Mouse (Mus musculus) stomach, embryonic 14.5 days (tissue): Measurements from ENCODE around the gene Slc44a2. TPM values are rescaled to one million over a fixed set of nuclear protein-coding genes. Genes with fewer than 3 reads are reported as not detected.
"Not testable (repeated sequence)": the region's sequence is repeated elsewhere in the genome, so short reads cannot be mapped to it uniquely, and the experiment has no call there.

Experiments used
- ATAC-seq: fragments of 200-750 bp; cut with Nextera tagmentation; 2 replicates; pipeline ENCODE4 v1.8.0; 2017; ENCODE audit warnings: low read depth, moderate TSS enrichment; ENCODE audit not compliant: insufficient number of reproducible peaks, insufficient read depth, low FRiP score
- H3K27ac ChIP-seq: fragments of 300-500 bp; sonication (generic); 2 replicates; pipeline ENCODE4 v1.5.1; 2014; ENCODE audit warnings: mild to moderate bottlenecking, low read length, moderate library complexity, mixed read lengths
- H3K27me3 ChIP-seq: fragments of 300-500 bp; sonication (generic); 2 replicates; pipeline ENCODE4 v1.6.1; 2014; ENCODE audit warnings: low read length, control low read depth, mixed read lengths; ENCODE audit not compliant: control insufficient read depth, insufficient read depth
- H3K36me3 ChIP-seq: fragments of 300-500 bp; sonication (generic); 2 replicates; pipeline ENCODE4 v1.6.1; 2014; ENCODE audit warnings: mild to moderate bottlenecking, control low read depth, low read length, moderate library complexity, mixed read lengths; ENCODE audit not compliant: control insufficient read depth, insufficient read depth
- H3K4me1 ChIP-seq: fragments of 300-500 bp; sonication (generic); 2 replicates; pipeline ENCODE4 v1.6.1; 2014; ENCODE audit warnings: low read length, control low read depth, mixed read lengths; ENCODE audit not compliant: control insufficient read depth, insufficient read depth
- H3K4me2 ChIP-seq: fragments of 300-500 bp; sonication (generic); replicated peaks from 2 replicates; pipeline ENCODE4 v1.6.1; 2014; ENCODE audit warnings: low read depth, low read length, control low read depth
- H3K4me3 ChIP-seq: fragments of 300-500 bp; sonication (generic); 2 replicates; pipeline ENCODE4 v1.5.1; 2014; ENCODE audit warnings: low read depth, low read length, control low read depth
- H3K9ac ChIP-seq: fragments of 300-500 bp; sonication (generic); replicated peaks from 2 replicates; pipeline ENCODE4 v1.6.1; 2014; ENCODE audit warnings: low read depth, mild to moderate bottlenecking, control low read depth, low read length, moderate library complexity, mixed read lengths
- H3K9me3 ChIP-seq: fragments of 300-500 bp; sonication (generic); 2 replicates; pipeline ENCODE4 v1.6.1; 2016; ENCODE audit warnings: low read depth, low read length, control low read depth; ENCODE audit not compliant: control insufficient read depth
- WGBS: fragments of 180-500 bp; shearing (Covaris S2); extraction: QIAGEN DNeasy Blood & Tissue Kit; methylation state at CpG from one replicate; pipeline ENCODE4 v1.1.7; 2014; 5-methylcytosine and 5-hydroxymethylcytosine counted together
- polyA plus RNA-seq: library from polyadenylated mRNA; unstranded; fragments of >200 nt; fragmentation: Nextera tagmentation; extraction: Ambion mirVana; gene quantifications from 2 replicates; pipeline ENCODE4 v1.2.1, GENCODE M21; 2014

Gene Slc44a2
- polyA plus RNA-seq, 1 experiment from 2014 or later = 122 TPM

GRCm38 (mm10) chr9:21322211-21322916, 1.9 kb downstream of the Slc44a2 start:
- H3K9me3 ChIP-seq = no peaks in the 10 kb centered on the region
- WGBS = 85% methylated on average over 19 of the region's 19 CpGs
- H3K27me3 ChIP-seq = no peaks in the 10 kb centered on the region
- ATAC-seq = no peak
- no peaks in the 10 kb centered on the region for H3K36me3 ChIP-seq
- H3K9ac ChIP-seq = no peak overlapping the region
- no peak overlapping the region; the same call in 1 of the 2 replicates for H3K4me2 ChIP-seq
- no peak overlapping the region for H3K27ac ChIP-seq
- H3K4me1 ChIP-seq = peaks cover 9% of the 10 kb centered on the region; the same call in 1 of the 2 replicates
- 0 out of 2 replicates have a peak overlapping the region, but pooled peaks have one; percentile 50 for H3K4me3 ChIP-seq

- 88% methylated on average over 7 of the region's 8 CpGs for WGBS
- H3K4me1 ChIP-seq, H3K4me2 ChIP-seq, ATAC-seq, H3K36me3 ChIP-seq, H3K4me3 ChIP-seq, H3K27me3 ChIP-seq, H3K9me3 ChIP-seq, H3K27ac ChIP-seq, H3K9ac ChIP-seq: not testable (repeated sequence)
Measured at GRCm38 (mm10) chr9:21322917-21323297, 2.4 kb downstream of the Slc44a2 start.

DNA sequence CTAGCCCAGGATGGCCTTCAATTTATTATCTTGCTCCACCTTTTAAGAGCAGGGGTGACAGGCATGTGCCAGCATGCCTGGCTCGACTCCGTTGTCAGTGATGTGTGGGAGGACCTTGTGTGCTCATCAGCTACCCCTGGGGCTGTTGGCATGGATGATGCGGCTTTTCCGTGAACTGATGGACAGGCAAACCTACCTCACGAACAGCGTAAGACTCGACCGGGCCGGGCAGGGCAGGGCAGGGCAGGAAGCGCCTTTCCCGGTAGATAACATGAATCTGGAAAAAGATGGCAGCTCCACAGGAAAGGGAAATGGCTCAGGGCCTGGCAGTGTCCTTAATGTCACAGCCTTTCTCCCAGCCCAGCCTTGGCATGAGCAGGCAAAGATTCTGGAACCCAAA, 3.8 kb downstream of the Slc44a2 start:
- H3K27ac ChIP-seq = no peak overlapping the region
- no peak overlapping the region for H3K4me3 ChIP-seq
- no peaks in the 10 kb centered on the region for H3K9me3 ChIP-seq
- H3K4me2 ChIP-seq = no peak overlapping the region
- no peaks in the 10 kb centered on the region for H3K36me3 ChIP-seq
- no peak for ATAC-seq
- H3K9ac ChIP-seq = no peak overlapping the region
- WGBS = 86% methylated on average over 11 of the region's 11 CpGs
- peaks cover 9% of the 10 kb centered on the region; the same call in 1 of the 2 replicates for H3K4me1 ChIP-seq
- H3K27me3 ChIP-seq = no peaks in the 10 kb centered on the region

DNA sequence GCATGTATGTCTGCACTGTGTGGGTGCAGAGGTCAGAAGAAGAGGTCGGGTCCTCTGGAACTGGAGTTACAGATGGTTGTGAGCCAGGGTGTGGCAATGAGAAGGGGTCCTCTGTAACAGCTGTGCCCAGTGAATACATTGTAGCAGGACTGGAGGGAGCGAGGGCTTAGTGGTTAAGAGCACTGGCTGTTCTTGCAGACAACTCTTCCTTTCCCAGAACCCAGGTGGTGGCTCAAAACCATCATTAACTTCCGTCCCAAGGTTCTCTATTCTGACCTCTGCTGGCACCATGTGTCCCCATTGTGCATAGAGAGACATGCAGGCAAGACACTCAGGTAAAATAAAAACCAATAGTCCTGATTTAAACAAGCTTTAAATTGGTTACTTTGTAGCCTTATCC, 7.1 kb downstream of the Slc44a2 start:
- 67% methylated on average over 3 of the region's 3 CpGs for WGBS

DNA sequence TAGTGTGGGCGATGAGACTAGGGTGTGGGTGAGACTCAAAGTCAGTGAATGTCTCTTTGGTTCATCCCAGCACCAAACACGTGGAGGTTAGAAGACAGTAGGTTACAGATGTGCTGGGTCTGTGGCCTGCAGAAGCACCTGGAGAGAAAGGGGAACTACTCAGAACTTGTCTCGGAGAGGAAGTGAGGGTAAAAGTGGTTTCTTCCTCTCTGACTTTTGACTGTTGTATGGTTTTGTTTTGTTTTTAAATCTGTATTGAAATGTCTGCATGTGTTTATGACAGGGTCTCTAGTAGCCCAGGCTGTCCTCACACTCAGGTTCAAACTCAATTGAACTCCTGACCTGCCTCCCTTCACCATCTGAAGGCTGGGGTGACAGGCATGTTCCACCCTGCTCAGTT, 7.5 kb downstream of the Slc44a2 start:
- ATAC-seq = no peak
- 76% methylated on average over 3 of the region's 3 CpGs for WGBS
- Histone ChIP-seq H3K27ac (no peak overlapping the region), H3K4me2 (no peak overlapping the region), H3K9me3 (no peaks in the 10 kb centered on the region), H3K4me1 (0 out of 2 replicates have a peak, but pooled peaks cover 4% of the 10 kb centered on the region), H3K9ac (no peak overlapping the region), H3K4me3 (no peak overlapping the region), H3K36me3 (no peaks in the 10 kb centered on the region), H3K27me3 (no peaks in the 10 kb centered on the region)

More for the DNA sequence above, 7.1 kb downstream of the Slc44a2 start:
- H3K4me1 ChIP-seq = 0 out of 2 replicates have a peak, but pooled peaks cover 4% of the 10 kb centered on the region
- no peak for ATAC-seq
- H3K27me3 ChIP-seq = no peaks in the 10 kb centered on the region
- no peaks in the 10 kb centered on the region for H3K9me3 ChIP-seq
- no peak overlapping the region for H3K9ac ChIP-seq
- H3K4me3 ChIP-seq = no peak overlapping the region
- no peak overlapping the region for H3K27ac ChIP-seq
- no peak overlapping the region for H3K4me2 ChIP-seq
- no peaks in the 10 kb centered on the region for H3K36me3 ChIP-seq

GRCm38 (mm10) chr9:21329041-21329440, 8.5 kb downstream of the Slc44a2 start:
- 63% methylated on average over 3 of the region's 5 CpGs for WGBS

DNA sequence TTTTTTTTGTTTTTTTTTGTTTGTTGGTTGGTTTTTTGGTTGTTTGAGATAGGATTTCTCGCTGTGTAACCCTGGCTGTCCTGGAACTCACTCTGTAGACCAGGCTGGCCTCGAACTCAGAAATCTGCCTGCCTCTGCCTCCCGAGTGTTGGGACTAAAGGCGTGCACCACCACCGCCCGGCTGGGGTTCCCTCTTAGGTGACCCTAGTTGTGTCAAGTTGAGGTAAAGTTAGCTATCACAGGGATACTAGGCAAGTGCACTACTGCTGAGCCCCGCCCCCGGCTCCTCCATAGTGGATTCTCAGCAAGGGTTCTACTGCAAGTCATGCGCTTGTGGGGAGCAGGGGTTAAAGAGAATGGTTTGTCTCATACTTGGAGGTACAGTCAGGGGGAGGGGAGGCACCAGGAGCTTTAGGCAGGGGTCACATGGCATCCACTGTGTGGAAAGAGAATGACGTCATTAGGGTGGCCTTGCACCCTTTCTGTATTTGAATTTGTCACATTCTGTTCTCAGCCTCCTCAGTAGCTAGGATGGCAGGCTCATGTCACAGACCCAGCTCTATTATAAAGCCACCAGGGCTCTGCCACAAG, 9.3 kb downstream of the Slc44a2 start:
- Histone ChIP-seq H3K27me3 (no peaks in the 10 kb centered on the region), H3K9ac (no peak overlapping the region), H3K9me3 (no peaks in the 10 kb centered on the region), H3K27ac (no peak overlapping the region), H3K4me2 (no peak overlapping the region), H3K4me3 (no peak overlapping the region), H3K36me3 (no peaks in the 10 kb centered on the region), H3K4me1 (0 out of 2 replicates have a peak, but pooled peaks cover 4% of the 10 kb centered on the region)
- WGBS = 89% methylated on average over 10 of the region's 10 CpGs
- no peak for ATAC-seq

More at GRCm38 (mm10) chr9:21329041-21329440, 8.5 kb downstream of the Slc44a2 start:
- H3K4me1 ChIP-seq = 0 out of 2 replicates have a peak, but pooled peaks cover 4% of the 10 kb centered on the region
- H3K9ac ChIP-seq = no peak overlapping the region
- H3K27me3 ChIP-seq = no peaks in the 10 kb centered on the region
- no peaks in the 10 kb centered on the region for H3K9me3 ChIP-seq
- H3K4me2 ChIP-seq = no peak overlapping the region
- H3K27ac ChIP-seq = no peak overlapping the region
- no peak overlapping the region for H3K4me3 ChIP-seq
- ATAC-seq = no peak
- H3K36me3 ChIP-seq = no peaks in the 10 kb centered on the region

- ATAC-seq = no peak
- WGBS = 84% methylated on average over 12 of the region's 12 CpGs
Measured at GRCm38 (mm10) chr9:21331365-21332140, 11.1 kb downstream of the Slc44a2 start.

More at GRCm38 (mm10) chr9:21331365-21332140, 11.1 kb downstream of the Slc44a2 start:
- Histone ChIP-seq H3K36me3 (no peaks in the 10 kb centered on the region), H3K27me3 (no peaks in the 10 kb centered on the region), H3K9me3 (no peaks in the 10 kb centered on the region), H3K9ac (no peak overlapping the region), H3K4me1 (0 out of 2 replicates have a peak, but pooled peaks cover 4% of the 10 kb centered on the region), H3K27ac (no peak overlapping the region), H3K4me3 (no peak overlapping the region), H3K4me2 (no peak overlapping the region)
